Mouse (Mus musculus) thymus, adult 2 months (tissue): Measurements from ENCODE around the gene Pxn.

ENCODE experiments used
- CTCF ChIP-seq: fragments of 200-500 bp; IDR thresholded peaks from 2 replicates; pipeline ENCODE4 v1.5.1; 2012; ENCODE audit warnings: mild to moderate bottlenecking, control low read depth, low read length, moderate library complexity, borderline replicate concordance; ENCODE audit not compliant: control insufficient read depth, poor library complexity, insufficient read depth; ENCODE audit errors: extremely low read depth
- POLR2A ChIP-seq: fragments of 200-500 bp; IDR thresholded peaks from 2 replicates; pipeline ENCODE4 v1.6.1; 2012; ENCODE audit warnings: mild to moderate bottlenecking, low read length, control low read depth, moderate library complexity; ENCODE audit not compliant: control insufficient read depth, poor library complexity, insufficient read depth; ENCODE audit errors: extremely low read depth

- TF ChIP-seq POLR2A = no peak
- TF ChIP-seq CTCF = no peak
Observed at GRCm38 (mm10) chr5:115514346-115514745, 7.9 kb downstream of the Pxn start.
